Mouse (Mus musculus): ENCODE data around the gene Afg3l1.

DNA sequence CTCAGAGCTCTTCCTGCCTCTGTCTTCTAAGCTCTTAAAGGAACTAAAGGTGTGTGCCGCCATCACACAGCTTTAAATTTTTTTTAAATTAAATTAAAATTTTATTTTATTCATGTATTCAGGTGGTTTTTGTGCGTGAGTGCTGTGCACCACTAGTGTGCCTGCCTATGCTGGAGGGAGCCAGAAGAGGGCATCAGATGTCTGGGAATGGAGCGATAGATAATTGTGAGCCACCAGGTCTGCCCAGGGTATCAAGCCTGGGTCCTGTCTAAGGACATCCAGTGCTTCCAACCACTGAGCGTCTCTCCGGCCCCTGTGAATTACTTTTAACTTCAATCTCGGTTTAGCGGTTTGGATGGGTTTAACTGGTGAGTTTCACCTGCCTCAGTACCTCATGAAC lies 4.9 kb downstream of the Afg3l1 start:
- TF ChIP-seq CTCF (IDR thresholded peaks at IDR 0.05; ENCODE audit: borderline replicate concordance, extremely low read depth, insufficient read depth, insufficient read length) (peak; percentile 30; the same call in 1 of the 2 replicates), POLR2A (IDR thresholded peaks at IDR 0.05; ENCODE audit: borderline replicate concordance, extremely low read depth, insufficient read depth, insufficient read length, poor library complexity, severe bottlenecking) (no peak)

Data from brain, embryonic 14.5 days (tissue).